Mouse (Mus musculus) stomach, postnatal 0 days (tissue): ENCODE measurements around the gene Cxcl2.

Experiments
- CTCF ChIP-seq: IDR thresholded peaks from 2 replicates; pipeline ENCODE4 v1.5.1; 2016; ENCODE audit warnings: antibody characterized with exemption, low read depth, mild to moderate bottlenecking, moderate library complexity
- EP300 ChIP-seq: optimal IDR thresholded peaks from 2 replicates; pipeline ENCODE3; 2016; ENCODE audit warnings: antibody characterized with exemption

GRCm38 (mm10) chr5:90872377-90872776 lies 31.3 kb upstream of the Cxcl2 start:
- TF ChIP-seq CTCF (no peak), EP300 (no peak)
